Mouse (Mus musculus): Measurements from ENCODE around the gene Des.

DNA sequence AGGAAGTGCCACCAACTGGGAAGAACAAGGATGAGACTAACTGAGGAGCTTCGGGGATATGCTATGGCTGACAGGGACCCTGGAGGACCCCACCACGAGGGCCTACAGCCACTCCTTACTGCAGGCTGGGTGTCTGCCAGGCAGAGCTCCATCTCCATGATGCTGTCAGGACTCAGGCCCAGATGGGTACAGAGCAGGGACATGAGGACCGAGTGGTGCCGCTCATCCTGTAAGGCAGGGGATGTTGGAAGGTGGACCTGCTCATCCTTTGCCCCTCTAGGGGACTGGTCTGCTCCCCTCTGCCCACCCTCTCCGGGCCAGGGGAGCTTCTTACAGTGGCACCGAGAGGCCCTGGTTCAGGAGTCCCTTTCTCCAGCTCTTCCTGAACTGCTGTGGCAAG is 45.1 kb upstream of the Des start:
- TF ChIP-seq POLR2A (IDR thresholded peaks at IDR 0.05; ENCODE audit: borderline replicate concordance, low read depth, low read length) = no peak
- no peak for TF ChIP-seq CTCF (IDR thresholded peaks at IDR 0.05; ENCODE audit: low read depth, low read length)
